Comparison of ENCODE assay signal across 9 mouse cellular contexts in genomic region chr6:30734988-30735727, GRCm38 (mm10). TPM values are rescaled to one million over a fixed set of nuclear protein-coding genes. Genes with fewer than 3 reads are reported as not detected.
DNase-seq lines count a peak whose midpoint lies in the region; ATAC-seq and TF ChIP-seq lines count a peak whose summit lies in the region.
"Had no signal": no experiment of that assay in that cellular context is flagged by ENCODE, and none has a peak within 500 bp of the region (broad histone marks: within the 10 kb centered on the region; RNA-seq: fewer than 3 reads in every experiment).

No protein-coding gene starts in this region.

- peak; percentile 19; the same call in 1 of the 2 replicates for TF ChIP-seq POLR2A in brain, embryonic 14.5 days (IDR thresholded peaks at IDR 0.05; ENCODE audit: borderline replicate concordance, extremely low read depth, insufficient read depth, insufficient read length, poor library complexity, severe bottlenecking)

- H3K9ac ChIP-seq in hindbrain, embryonic 12.5 days, result peak overlapping the region; percentile 23; the same call in 1 of the 2 replicates

- intact Hi-C loops in left cerebral cortex, postnatal 4 days (cut with DNase I), result no loop called here

- peaks cover 38% of the 10 kb centered on the region for H3K9me3 ChIP-seq in hindbrain, embryonic 12.5 days (replicated peaks)
- peaks cover 60% of the 10 kb centered on the region for H3K9me3 ChIP-seq in megakaryocyte, embryonic 14.5 days

- no peak for TF ChIP-seq CTCF in brain, embryonic 14.5 days (IDR thresholded peaks at IDR 0.05; ENCODE audit: borderline replicate concordance, extremely low read depth, insufficient read depth, insufficient read length)

- WGBS in hindbrain, embryonic 12.5 days, result 46% methylated on average over 22 of the region's 22 CpGs

- DNase-seq in embryo, embryonic 11 days, result peak; percentile 54
- no peak for DNase-seq in embryo, embryonic 10 days (ENCODE audit: low spot score)
- DNase-seq in brain, embryonic 14.5 days (ENCODE audit: low read depth), result peak; percentile 53
- no peak for DNase-seq in cerebellum, postnatal 4 days (ENCODE audit: low spot score in 2 of 2)
- no peak for DNase-seq in left cerebral cortex, postnatal 4 days
- DNase-seq: lung, postnatal 10 days had no signal

- H3K27ac ChIP-seq in hindbrain, embryonic 12.5 days, result peak overlapping the region; percentile 82

- H3K4me3 ChIP-seq in hindbrain, embryonic 12.5 days, result peak overlapping the region; percentile 12
- H3K4me3 ChIP-seq in megakaryocyte, embryonic 14.5 days (replicated peaks), result peak overlapping the region; percentile 89

- H3K4me1 ChIP-seq in hindbrain, embryonic 12.5 days, result peaks cover 22% of the 10 kb centered on the region
- H3K4me1 ChIP-seq in megakaryocyte, embryonic 14.5 days, result peaks cover 33% of the 10 kb centered on the region

- peak overlapping the region; percentile 50 for H3K4me2 ChIP-seq in hindbrain, embryonic 12.5 days (replicated peaks)

- H3K27me3 ChIP-seq in hindbrain, embryonic 12.5 days, result no peaks in the 10 kb centered on the region
- peaks cover 81% of the 10 kb centered on the region for H3K27me3 ChIP-seq in megakaryocyte, embryonic 14.5 days (replicated peaks)

- no peaks in the 10 kb centered on the region for H3K36me3 ChIP-seq in hindbrain, embryonic 12.5 days
- H3K36me3 ChIP-seq in megakaryocyte, embryonic 14.5 days (replicated peaks; ENCODE audit: low read length), result no peaks in the 10 kb centered on the region

- no peak for ATAC-seq in hindbrain, embryonic 12.5 days (ENCODE audit: low FRiP score)
- ATAC-seq in erythroblast, adult 5-6 weeks (replicated peaks; ENCODE audit: low FRiP score, poor library complexity, severe bottlenecking), result no peak

RNA-seq across cellular contexts. Expression of gene Mest, which starts 11.8 kb away (rescaled TPM):
- 533 and 604 TPM in 2 replicates for polyA plus RNA-seq in brain, embryonic 14.5 days (2012; rRNA removed)
- 763 and 927 TPM in 2 replicates for polyA plus RNA-seq in hindbrain, embryonic 12.5 days (2016; fragmentation: Nextera tagmentation; extraction: Ambion mirVana)
- 48.4 and 174 TPM in 2 replicates for polyA plus RNA-seq in megakaryocyte, embryonic 14.5 days (2012; ENCODE audit: insufficient read depth, low replicate concordance)
- total RNA-seq in left cerebral cortex, postnatal 4 days (2021), result 100 to 1,000 TPM; 104 to 155 TPM
- not detected in 2 replicates for total RNA-seq in erythroblast, adult 5-6 weeks (2015; ENCODE audit: low replicate concordance)
- not detected in 2 replicates for total RNA-seq in erythroblast, adult 5-6 weeks (2017; ENCODE audit: low replicate concordance)

RNA-seq across cellular contexts. Expression of gene Cep41, which starts 41.6 kb away (rescaled TPM):
- polyA plus RNA-seq in brain, embryonic 14.5 days (2012; rRNA removed), result 16.1 and 19.5 TPM in 2 replicates
- 20.5 and 21.9 TPM in 2 replicates for polyA plus RNA-seq in hindbrain, embryonic 12.5 days (2016; fragmentation: Nextera tagmentation; extraction: Ambion mirVana)
- 13.1 and 15.8 TPM in 2 replicates for polyA plus RNA-seq in megakaryocyte, embryonic 14.5 days (2012; ENCODE audit: insufficient read depth, low replicate concordance)
- total RNA-seq in left cerebral cortex, postnatal 4 days (2021), result 10 to 100 TPM in 1 of 2 experiments, 1 to 10 TPM in 1; 7.4 to 10.9 TPM
- 3.5 and 5.0 TPM in 2 replicates for total RNA-seq in erythroblast, adult 5-6 weeks (2015; ENCODE audit: low replicate concordance)
- 0.77 and 4.5 TPM in 2 replicates for total RNA-seq in erythroblast, adult 5-6 weeks (2017; ENCODE audit: low replicate concordance)

Comparison
In these comparisons a context has a peak if more than half of its experiments do, and no peak if none do; other contexts are left out.
1. DNase-seq: peak in embryo, embryonic 11 days (single experiment) and brain, embryonic 14.5 days (single experiment); none in embryo, embryonic 10 days (single experiment), cerebellum, postnatal 4 days (0 of 2) and left cerebral cortex, postnatal 4 days (single experiment).